Mouse (Mus musculus) liver, embryonic 14.5 days (tissue): ENCODE measurements around the gene Knop1. TPM values are rescaled to one million over a fixed set of nuclear protein-coding genes. Genes with fewer than 3 reads are reported as not detected.

Experiments used
- ATAC-seq: fragments of 200-750 bp; cut with Nextera tagmentation; 2 replicates; pipeline ENCODE4 v1.8.0; 2017; ENCODE audit warnings: moderate number of reproducible peaks, mild to moderate bottlenecking, moderate library complexity; ENCODE audit not compliant: insufficient read depth
- DNase-seq, 3 experiments: peaks; one replicate each; pipeline ENCODE4 v3.0.0-alpha.2; 2012 to 2013; ENCODE audit warnings: low read depth in 3 of 3, low spot score in 3 of 3
- H3K27ac ChIP-seq: fragments of 300-500 bp; sonication (generic); 2 replicates; pipeline ENCODE4 v1.5.1; 2014; ENCODE audit warnings: moderate library complexity, mild to moderate bottlenecking, control low read depth, inconsistent platforms
- H3K27me3 ChIP-seq: fragments of 300-500 bp; sonication (generic); 2 replicates; pipeline ENCODE4 v1.6.1; 2014; ENCODE audit warnings: mild to moderate bottlenecking, low read length, moderate library complexity; ENCODE audit not compliant: control insufficient read depth, insufficient read depth
- H3K36me3 ChIP-seq: fragments of 300-500 bp; sonication (generic); replicated peaks from 2 replicates; pipeline ENCODE4 v1.6.1; 2014; ENCODE audit warnings: low read depth; ENCODE audit not compliant: control insufficient read depth, insufficient read depth
- H3K4me1 ChIP-seq, 2 experiments: fragments of 200-500 bp in 1 of 2; fragments of 300-500 bp in 1 of 2; sonication (generic) in 1 of 2; replicated peaks; 2 replicates each; pipeline ENCODE4 v1.6.1; 2012 to 2014; ENCODE audit warnings: antibody characterized with exemption in 1 of 2, inconsistent platforms in 1 of 2, low read length in 1 of 2; ENCODE audit not compliant: control insufficient read depth in 2 of 2, insufficient read depth in 2 of 2
- H3K4me2 ChIP-seq: fragments of 300-500 bp; sonication (generic); 2 replicates; pipeline ENCODE4 v1.6.1; 2014; ENCODE audit warnings: low read depth, mild to moderate bottlenecking, control low read depth, moderate library complexity
- H3K4me3 ChIP-seq, 2 experiments: fragments of 200-500 bp in 1 of 2; fragments of 300-500 bp in 1 of 2; sonication (generic) in 1 of 2; 2 replicates each; pipeline ENCODE4 v1.5.1; 2012 to 2014; ENCODE audit warnings: low read depth in 2 of 2, low read length in 2 of 2, mild to moderate bottlenecking in 2 of 2, control low read depth in 1 of 2, inconsistent platforms in 1 of 2, moderate library complexity in 1 of 2; ENCODE audit not compliant: insufficient read depth in 1 of 2
- H3K9ac ChIP-seq: fragments of 300-500 bp; sonication (generic); replicated peaks from 2 replicates; pipeline ENCODE4 v1.6.1; 2014; ENCODE audit warnings: mild to moderate bottlenecking, control low read depth, moderate library complexity
- H3K9me3 ChIP-seq: fragments of 300-500 bp; sonication (generic); 2 replicates; pipeline ENCODE4 v1.6.1; 2016; ENCODE audit warnings: low read length, mixed read lengths; ENCODE audit not compliant: control insufficient read depth
- CTCF ChIP-seq: IDR thresholded peaks from 2 replicates; pipeline ENCODE4 v1.5.1; 2016; ENCODE audit warnings: antibody characterized with exemption, low read depth, control low read depth
- EP300 ChIP-seq: IDR thresholded peaks from 2 replicates; pipeline ENCODE4 v1.6.1; 2016; ENCODE audit warnings: antibody characterized with exemption, low read depth
- WGBS: fragments of 180-500 bp; shearing (Covaris S2); extraction: QIAGEN DNeasy Blood & Tissue Kit; methylation state at CpG from one replicate; pipeline ENCODE4 v1.1.7; 2014; ENCODE audit not compliant: insufficient replicate concordance; 5-methylcytosine and 5-hydroxymethylcytosine counted together
- polyA plus RNA-seq, 2 experiments: library from polyadenylated mRNA; depleted of rRNA in 1 of 2; stranded (reverse) in 1 of 2; unstranded in 1 of 2; fragments of >200 nt; fragmentation: Nextera tagmentation in 1 of 2; extraction: Ambion mirVana in 1 of 2; gene quantifications; 2 replicates each; pipeline versions ENCODE4 v1.2.1 to v1.2.3; 2012 to 2014

Knop1 gene
- polyA plus RNA-seq, 2 experiments = 11.0 to 32.0 TPM

DNA sequence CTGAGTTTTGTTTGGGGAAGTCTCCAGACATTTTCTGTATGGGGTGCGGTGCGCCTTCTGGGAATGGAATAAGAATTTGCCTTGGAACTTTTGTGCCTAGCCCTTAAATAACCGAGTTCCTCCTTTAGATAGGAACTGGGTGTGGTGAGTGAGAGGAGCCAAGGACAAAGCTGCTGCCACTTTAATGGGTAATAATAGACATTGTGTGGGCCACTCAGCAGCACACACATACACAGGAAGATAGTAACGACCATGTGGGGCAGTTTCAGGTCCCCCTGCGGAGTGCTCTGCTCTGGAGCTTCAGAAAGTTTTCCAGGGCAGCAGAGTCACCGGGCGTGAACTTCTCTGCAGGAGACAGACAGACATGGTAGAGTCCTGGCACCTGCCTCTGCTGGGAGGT, 34.7 kb downstream of the Knop1 start:
- DNase-seq = no peak
- ATAC-seq = no peak
- Histone ChIP-seq H3K9ac (no peak overlapping the region), H3K4me2 (no peak overlapping the region), H3K9me3 (no peaks in the 10 kb centered on the region), H3K4me3 (no peak overlapping the region), H3K27ac (no peak overlapping the region), H3K36me3 (no peaks in the 10 kb centered on the region; the same call in 1 of the 2 replicates), H3K4me1 (no peaks in the 10 kb centered on the region), H3K27me3 (no peaks in the 10 kb centered on the region)
- WGBS = 57% methylated on average over 7 of the region's 7 CpGs
- TF ChIP-seq CTCF (no peak), EP300 (no peak)

DNA sequence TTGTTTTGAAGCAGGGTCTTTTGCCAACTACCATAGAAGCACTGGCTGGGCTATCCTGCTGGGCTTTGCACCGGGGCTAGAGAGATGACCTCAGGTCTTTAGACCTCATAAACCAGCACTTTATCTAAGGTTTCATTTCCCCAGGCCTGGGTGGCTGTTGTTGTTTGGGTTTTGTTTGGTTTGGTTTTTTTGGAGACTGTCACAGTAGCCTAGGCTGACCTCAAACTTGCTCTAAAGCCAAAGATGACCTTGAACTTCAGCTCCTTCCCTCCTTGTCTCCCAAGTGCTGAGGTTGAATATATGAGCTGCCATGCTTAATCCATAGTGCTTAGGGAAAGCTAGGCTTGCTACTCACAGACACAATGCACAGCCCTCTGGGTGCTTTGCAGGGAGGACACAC, 36.4 kb downstream of the Knop1 start:
- Histone ChIP-seq H3K4me1 (no peaks in the 10 kb centered on the region), H3K27me3 (no peaks in the 10 kb centered on the region), H3K4me2 (no peak overlapping the region), H3K36me3 (no peaks in the 10 kb centered on the region), H3K9ac (no peak overlapping the region), H3K27ac (no peak overlapping the region), H3K4me3 (no peak overlapping the region), H3K9me3 (no peaks in the 10 kb centered on the region)
- no peak for ATAC-seq
- TF ChIP-seq EP300 (no peak), CTCF (no peak)
- DNase-seq = no peak
- 78% methylated on average over 1 of the region's 1 CpGs for WGBS

DNA sequence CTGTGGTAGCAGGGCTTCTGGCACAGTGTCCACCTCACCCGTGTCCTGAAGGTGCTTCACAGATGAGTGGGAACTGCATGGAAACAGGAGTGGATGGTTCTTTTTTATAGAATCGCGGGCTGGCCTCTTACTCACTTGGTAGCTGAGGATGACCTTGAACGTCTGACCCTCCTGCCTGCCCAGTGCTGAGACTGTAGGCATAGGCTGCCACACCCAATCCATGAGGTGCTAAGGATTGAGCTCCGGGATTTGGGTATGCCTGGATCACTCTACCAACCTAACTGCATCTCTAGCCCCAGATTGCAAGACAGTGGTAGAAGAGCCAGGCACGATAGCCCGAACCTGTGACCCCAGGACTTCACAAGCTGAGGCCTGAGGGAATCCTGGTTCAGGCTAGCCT, 38.3 kb downstream of the Knop1 start:
- DNase-seq (no peak), ATAC-seq (no peak)
- H3K36me3 ChIP-seq = no peaks in the 10 kb centered on the region
- H3K9me3 ChIP-seq = no peaks in the 10 kb centered on the region
- H3K4me1 ChIP-seq = no peaks in the 10 kb centered on the region
- no peak overlapping the region for H3K4me3 ChIP-seq
- H3K27me3 ChIP-seq = no peaks in the 10 kb centered on the region
- no peak for TF ChIP-seq CTCF
- TF ChIP-seq EP300 = no peak
- H3K27ac ChIP-seq = no peak overlapping the region
- no peak overlapping the region for H3K4me2 ChIP-seq
- no peak overlapping the region for H3K9ac ChIP-seq
- WGBS = 75% methylated on average over 7 of the region's 7 CpGs

DNA sequence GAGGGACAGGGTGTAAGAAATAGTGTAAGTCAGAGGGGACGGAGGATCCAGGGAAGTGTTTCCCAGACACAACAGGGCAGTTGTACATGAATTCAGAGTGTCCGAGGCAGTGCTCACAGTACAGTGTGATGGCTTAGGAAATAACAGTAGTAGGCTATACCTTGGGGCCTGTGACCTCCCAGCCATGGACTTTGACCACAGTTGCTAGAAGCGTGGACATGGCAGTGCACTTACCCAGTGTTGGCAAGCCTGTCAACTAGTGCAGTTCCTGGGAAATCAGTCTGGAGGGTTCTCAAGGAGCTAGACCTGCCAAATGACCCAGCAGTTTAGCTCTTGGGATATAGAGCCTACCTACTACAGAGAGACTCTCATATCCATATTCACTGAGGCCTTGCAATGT, 39.8 kb downstream of the Knop1 start:
- ATAC-seq (no peak), DNase-seq (no peak)
- TF ChIP-seq CTCF = no peak
- no peak for TF ChIP-seq EP300
- H3K27me3 ChIP-seq = no peaks in the 10 kb centered on the region
- no peaks in the 10 kb centered on the region for H3K36me3 ChIP-seq
- WGBS = 69% methylated on average over 3 of the region's 3 CpGs
- H3K9ac ChIP-seq = no peak overlapping the region
- H3K4me1 ChIP-seq = 0 out of 4 replicates have a peak, but pooled peaks cover 0 to 6% of the 10 kb centered on the region in 2 experiments
- no peaks in the 10 kb centered on the region for H3K9me3 ChIP-seq
- H3K27ac ChIP-seq = no peak overlapping the region
- no peak overlapping the region for H3K4me3 ChIP-seq
- H3K4me2 ChIP-seq = no peak overlapping the region

DNA sequence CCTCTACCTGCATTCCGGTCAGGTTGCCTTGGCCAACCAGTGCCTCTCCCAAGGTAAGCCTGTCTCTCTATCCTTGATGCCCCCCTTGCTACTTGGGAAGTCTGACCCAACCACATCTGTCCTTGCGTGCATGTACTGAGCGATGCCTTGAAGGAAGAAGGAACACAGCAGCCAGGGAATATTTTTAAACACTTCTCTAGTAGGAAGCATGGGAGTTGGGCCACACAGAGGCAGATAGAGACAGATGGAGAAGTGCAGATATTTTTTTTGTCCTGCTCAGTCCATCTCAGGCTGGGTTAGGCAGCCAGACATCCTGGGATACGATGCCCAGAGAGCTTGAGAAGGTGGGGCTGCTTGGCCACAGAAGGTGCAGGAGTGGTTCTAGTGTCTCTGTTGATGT, 42.5 kb downstream of the Knop1 start:
- no peaks in the 10 kb centered on the region for H3K27me3 ChIP-seq
- H3K9me3 ChIP-seq = no peaks in the 10 kb centered on the region
- peaks cover 0 to 12% of the 10 kb centered on the region in 2 experiments; a peak in 1 of 4 replicates for H3K4me1 ChIP-seq
- WGBS = 86% methylated on average over 4 of the region's 4 CpGs
- H3K27ac ChIP-seq = no peak overlapping the region
- TF ChIP-seq EP300 (no peak), CTCF (no peak)
- DNase-seq (no peak), ATAC-seq (no peak)
- no peak overlapping the region for H3K4me2 ChIP-seq
- no peaks in the 10 kb centered on the region for H3K36me3 ChIP-seq
- H3K9ac ChIP-seq = no peak overlapping the region
- H3K4me3 ChIP-seq = no peak overlapping the region
